Mouse (Mus musculus) kidney, adult 2 months (tissue): ENCODE measurements around the gene Ptprg.

Experiments used
- CTCF ChIP-seq: fragments of 200-500 bp; conservative IDR thresholded peaks from 2 replicates; pipeline ENCODE4 v1.5.1; 2011; ENCODE audit warnings: low read depth, mild to moderate bottlenecking, control low read depth, low read length, moderate library complexity, mixed read lengths; ENCODE audit not compliant: insufficient read depth, insufficient read length
- POLR2A ChIP-seq: fragments of 200-500 bp; IDR thresholded peaks from one replicate; pipeline ENCODE4 v1.6.1; 2011; ENCODE audit warnings: low read depth, low read length, control low read depth

DNA sequence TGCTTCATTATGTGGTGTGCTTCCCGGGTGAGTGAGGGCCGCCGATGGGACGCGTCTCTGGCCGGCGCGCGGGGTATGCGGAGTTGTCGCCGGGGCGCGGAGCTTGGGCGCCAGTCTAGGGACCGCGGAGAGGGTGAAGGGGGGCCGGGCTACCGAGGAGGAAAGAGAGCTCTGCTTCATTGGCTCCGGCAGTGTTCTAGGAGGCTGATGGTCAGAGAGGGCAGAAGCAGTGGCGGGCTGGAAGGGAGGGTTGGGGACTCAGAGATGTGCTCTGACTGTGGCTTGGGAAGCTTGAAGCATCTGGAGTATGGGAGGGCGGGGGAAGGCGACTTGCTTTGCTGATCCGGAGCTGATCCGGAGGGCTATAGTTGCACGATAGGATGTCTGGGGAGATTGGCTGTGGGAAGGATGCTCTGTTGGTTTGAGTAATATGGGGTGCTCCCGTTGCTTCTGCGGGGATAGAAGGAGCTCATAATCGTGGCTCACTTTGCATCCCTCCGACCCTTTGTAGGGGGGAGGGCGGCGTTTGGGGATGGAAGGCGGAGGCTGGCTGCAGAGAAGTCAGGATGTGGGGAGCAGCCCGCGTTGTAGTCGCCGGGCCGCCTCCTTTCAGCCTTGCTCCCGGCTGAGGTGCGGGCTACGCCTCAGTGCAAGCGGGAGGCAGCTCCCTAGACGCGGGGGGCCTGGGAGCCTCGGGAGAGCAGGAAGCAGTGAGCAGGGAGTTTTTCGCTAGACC is 1.1 kb downstream of the Ptprg start:
- TF ChIP-seq CTCF (no peak), POLR2A (no peak)
